Mouse (Mus musculus) monocyte, adult 5-6 weeks (primary cell): ENCODE results near the gene Rrp7a. TPM values are rescaled to one million over a fixed set of nuclear protein-coding genes. Genes with fewer than 3 reads are reported as not detected.
"Not testable (repeated sequence)": the region's sequence is repeated elsewhere in the genome, so short reads cannot be mapped to it uniquely, and the experiment has no call there.

ENCODE experiments used
- ATAC-seq: fragments of 153-309, 156-312 bp; replicated peaks from 2 replicates; pipeline ENCODE4 v1.8.0; 2017; ENCODE audit warnings: mild to moderate bottlenecking; ENCODE audit not compliant: low TSS enrichment, insufficient number of reproducible peaks, severe bottlenecking, poor library complexity, low FRiP score
- total RNA-seq: library from RNA; stranded (forward); fragments of 200-1000, 200-491, 200-594 nt; gene quantifications from 3 replicates; pipeline ENCODE4 v1.2.3, GENCODE M21; 2017

Gene Rrp7a
- total RNA-seq, 1 experiment from 2014 or later: 29.8 TPM

DNA sequence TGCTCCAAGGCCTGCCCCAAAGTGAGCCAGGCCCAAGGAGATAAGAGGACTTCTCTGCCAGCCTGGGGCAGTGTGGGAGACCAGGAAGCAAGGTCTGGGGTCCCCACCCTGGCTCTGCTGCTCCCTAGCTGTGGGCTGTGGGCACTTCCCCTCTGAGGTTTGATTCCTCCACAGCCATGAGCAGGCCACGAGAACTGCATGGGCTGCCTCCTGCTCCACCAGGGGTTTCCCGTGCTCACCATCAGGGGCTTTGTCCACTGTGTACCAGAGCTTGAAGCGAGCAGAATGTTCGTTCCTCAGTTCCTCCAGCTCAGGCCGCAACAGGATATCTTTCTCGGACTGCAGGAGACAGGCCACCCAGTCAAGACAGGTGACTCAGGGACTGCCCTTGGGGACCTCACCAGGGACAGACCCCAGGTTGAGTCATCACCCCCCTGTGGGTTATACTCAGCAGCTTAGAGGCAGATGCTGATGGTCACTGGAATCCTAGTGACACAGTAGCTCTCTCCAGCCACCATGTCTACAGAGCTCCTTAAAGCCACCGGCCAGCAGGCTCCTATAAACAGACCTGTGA is 36.1 kb upstream of the Rrp7a start:
- no peak for ATAC-seq

DNA sequence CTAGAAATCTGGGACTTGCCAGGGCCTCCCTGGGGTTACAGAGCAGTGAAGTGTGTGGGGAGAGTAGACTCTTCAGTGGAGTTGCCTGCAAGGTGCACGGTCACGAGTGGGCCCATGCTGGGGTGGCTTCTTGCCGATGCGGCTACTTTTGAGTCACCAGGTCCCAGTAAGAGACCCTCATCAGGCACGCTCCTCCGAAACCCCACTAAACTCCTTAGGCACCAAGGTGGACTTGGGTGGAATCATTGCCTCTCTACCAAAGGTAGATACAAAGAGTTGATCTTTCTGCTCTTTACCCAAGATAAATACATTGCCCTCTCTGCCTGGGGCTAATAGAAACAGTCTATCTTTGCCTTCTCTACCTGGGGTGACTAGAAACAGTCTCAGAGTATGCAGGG is 35.1 kb upstream of the Rrp7a start:
- no peak for ATAC-seq

DNA sequence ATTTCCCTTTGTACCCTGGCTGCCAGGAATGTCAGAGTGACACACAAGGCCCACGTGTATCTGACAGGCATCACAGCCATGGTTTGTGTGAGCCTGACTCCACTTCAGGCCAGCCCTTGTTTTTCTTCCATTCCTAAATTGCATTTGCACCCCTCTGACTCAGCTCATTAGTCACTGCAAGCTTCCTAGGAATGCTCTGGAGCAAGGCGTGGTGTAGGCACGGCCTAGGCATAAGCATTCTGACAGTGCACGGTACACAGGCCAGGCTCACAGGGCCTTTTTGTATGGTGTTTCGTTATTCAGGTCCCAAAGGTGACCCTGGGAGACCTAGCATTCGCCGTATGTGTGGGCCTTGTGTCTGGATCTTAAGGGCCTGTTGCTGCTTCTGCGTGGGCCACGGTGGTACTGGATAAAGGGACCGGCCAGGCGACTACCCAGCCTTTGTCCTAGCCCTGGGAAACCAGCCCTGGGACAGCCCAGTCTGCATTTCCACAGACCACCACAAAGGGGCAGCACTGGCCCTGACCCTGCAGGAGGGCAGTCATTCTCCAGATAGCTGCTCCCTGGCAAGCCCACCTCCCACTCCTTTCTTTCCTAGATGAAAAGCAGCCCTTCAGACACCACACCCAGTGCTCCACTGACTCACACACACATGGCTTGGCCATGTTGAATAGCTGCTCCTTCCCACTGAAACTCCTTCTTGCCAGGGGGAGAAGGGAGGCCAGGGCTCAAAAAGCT is 34.5 kb upstream of the Rrp7a start:
- ATAC-seq: peak; percentile 24; the same call in 1 of the 2 replicates

DNA sequence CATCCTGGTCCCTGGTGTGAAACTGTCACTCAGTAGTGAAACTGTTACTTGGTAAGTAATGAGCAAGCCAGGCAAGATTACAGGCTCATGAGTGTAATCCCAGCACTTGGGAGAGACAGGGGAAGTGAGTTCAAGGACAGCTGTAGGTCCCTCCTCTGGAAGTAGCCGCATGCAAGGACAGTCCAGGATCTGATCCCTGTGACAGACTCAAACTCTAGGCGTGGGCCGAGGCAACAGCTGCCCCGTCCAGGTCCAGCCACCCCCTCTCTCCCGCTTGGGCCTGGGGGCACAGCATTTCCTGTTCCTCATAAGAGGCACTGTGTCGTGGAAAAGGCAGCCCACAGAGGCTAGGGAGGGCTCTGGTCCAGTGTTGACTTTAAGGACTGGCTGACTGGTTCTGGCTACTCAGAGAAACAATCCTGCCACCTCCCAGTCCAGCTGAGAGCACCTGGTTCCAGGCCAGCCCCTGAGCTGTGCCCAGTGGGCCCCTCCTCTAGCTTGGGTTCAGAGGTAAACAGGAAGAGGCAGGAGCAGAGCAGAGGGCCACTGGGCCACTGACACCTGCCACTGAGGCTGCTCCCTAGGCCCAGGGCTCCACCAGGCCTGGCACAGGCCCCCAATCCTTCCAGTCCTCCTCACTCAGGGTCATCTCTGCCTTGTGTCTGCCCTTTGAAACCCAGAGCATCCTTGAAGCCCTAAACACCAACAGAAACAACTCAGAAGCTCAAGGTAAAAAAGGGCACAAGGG is 33.2 kb upstream of the Rrp7a start:
- no peak for ATAC-seq

DNA sequence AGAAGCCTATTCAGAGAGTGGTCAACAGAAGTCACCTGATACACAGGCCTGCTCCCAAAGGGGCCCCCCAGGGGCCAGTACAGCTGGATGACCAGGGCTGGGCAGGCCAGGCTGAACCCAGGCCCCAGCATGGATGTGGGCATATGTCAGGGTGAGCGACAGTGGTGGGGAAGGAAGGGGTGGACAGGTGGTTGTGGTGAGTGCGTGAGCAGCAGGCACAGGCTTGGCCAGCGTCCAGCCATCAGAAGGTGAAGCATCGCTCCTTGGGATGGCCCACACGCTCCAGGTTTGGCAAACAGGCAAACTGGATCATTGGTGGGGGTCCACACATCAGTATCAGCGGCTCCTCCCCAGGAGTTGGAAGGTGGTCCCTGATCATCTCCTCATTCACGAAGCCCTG is 31.7 kb upstream of the Rrp7a start:
- no peak for ATAC-seq

DNA sequence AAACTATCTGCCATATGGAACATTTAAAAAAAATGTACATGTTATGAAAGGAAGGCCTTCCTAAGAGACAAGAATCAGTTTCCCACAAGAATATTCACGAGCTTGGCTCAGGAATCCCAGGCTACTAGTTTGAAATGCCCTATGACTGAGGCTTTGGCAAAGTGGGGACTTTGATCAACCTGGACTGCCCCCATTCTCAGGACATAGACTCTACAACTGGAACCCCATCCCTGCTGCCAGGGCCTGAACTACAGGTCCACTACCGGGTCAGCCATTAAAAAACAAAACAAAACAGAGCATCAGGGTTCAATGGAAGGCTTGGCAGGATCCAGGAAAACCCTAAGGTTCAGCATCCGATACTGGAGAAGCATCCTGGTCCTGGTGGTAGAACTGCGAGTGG is 28.1 kb upstream of the Rrp7a start:
- no peak for ATAC-seq

DNA sequence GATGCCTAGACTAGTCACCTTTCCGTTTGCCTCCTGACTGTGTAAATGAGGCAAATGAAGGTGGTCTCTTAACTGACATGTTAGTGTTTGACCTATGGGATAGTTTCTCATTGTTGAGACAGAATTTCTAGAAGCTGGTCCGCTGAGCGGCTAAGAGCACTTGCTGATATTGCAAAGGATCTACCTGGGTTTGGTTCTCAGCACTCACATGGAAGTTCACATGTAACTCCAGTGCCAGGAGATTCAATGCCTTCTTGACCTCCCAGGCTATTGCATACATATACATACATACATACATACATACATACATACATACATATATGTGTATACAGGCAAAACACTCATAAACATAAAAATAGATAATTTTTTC is 27.5 kb upstream of the Rrp7a start:
- ATAC-seq: no peak

DNA sequence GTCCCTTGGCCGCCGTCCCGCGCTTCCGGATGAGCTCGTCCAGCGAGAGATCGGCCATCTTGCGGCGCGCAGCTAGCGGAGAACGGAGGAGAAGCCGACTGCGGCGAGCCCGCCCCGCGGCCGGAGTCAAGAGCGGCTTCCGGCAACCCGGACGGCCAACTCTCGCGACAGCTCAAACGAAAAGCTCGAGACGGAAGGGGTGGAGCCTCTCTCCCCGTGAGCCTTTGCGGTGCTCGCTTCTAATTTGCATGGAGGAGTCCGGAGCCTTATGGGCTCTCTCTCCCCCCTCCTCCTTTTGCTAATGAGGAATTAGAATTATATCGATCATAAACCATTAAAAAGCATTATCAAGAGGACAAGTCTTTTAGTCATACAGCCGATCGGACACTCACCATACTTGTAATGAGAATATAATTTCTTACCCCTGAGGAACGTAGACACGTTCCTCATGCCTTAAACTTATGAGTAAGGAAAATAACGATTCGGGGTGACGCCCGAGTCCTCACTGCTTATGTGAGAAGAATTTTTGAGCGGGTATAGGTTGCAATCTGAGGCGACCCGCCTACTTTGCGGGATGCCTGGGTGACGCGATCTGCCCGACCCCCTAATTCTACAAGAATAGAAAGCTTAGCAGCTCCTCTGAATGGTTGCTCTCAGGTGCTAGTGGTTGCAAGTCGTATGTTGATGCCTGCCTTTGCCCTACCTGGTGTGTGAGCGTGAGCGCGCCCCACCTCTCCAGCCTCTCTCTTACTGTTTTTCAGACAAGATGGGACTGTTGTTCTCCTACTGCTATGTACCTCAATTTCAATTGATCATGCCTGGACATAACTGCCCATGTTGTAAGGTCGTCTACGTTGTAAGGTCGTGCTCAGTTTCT is 26.8 kb upstream of the Rrp7a start, which contains the start of gene Poldip3:
Gene Poldip3, minus strand, starts transcription at position 189 of the 877 bp plus-strand sequence.
- peak; percentile 84 for ATAC-seq

DNA sequence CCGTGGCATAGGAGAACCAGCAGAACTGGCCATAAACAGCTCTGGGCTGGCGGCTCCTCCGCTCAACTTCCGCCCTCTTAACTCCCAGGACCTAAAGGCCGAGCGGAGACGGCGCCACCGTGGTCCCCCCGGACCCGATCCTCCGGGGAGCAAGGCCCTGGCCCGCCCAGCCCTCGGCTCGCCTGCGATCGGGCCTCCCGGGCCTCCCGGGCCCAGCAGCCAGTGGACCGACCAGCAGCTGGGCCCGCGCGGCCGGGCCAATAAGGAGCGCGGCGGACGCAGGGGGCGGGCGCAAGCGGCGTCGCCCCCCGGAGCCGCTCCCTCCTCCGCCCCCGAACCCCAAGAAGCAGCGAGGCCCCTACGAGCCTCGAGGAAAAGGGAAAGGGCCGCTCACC is 26.2 kb upstream of the Rrp7a start:
- ATAC-seq: peak; percentile 8; the same call in 1 of the 2 replicates

DNA sequence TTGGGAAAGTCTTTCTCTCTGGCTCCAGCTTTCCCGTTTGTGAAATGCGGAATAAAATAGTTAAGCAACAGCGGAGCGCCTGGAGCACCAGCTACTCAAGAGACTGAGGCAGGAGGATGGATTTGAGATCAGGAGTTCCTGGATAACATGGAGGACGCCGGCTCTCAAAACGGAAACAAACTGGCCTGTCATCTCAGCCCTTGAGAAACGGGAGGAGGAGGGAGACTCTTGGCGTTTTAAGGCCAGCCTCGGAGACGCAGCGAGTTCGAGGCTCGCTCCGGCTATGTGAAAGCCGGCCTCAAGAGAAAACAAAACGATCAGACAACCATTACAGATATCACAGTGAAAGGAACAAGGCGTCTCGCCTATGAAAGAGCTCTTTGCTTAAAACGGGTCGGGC is 25.8 kb upstream of the Rrp7a start:
- ATAC-seq: no peak

DNA sequence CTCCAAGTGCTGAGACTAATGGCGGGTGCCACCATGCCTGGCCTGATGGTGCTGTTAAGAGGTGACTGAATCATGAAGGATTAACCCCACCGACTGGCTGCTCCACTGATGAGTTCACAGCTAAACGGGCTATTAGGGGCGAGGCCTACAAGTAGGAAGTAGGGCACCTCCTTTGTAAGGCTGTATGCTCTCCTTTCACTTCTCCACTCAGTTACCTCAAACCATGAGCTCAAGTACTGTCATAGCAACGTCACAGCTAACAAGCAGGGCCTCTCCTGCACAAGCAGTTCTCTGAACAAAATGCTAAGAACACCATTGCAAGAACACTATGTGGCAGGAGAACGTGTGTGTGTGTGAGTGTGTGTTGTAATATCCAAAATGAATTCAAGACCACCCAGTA is 22.9 kb upstream of the Rrp7a start:
- peak; percentile 45 for ATAC-seq

DNA sequence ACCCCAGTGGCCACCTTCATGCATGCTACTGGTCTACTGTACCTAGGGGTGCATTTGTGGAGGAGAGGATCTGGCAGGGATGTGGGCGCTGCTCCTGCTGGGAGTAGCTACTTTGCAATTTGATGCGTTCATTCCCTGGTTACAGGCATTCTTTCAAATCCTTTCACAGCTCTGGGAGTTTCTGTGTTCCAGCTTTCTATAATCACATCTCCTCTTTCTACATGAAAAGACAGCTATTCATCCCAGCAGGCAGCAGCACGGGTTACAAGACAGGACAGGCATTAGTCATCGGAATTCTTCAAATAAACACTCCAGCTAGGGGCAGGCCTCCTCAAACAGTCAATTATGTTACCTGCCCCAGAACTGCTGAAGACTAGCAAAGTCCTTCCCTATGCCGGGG is 20.3 kb upstream of the Rrp7a start:
- ATAC-seq: no peak

DNA sequence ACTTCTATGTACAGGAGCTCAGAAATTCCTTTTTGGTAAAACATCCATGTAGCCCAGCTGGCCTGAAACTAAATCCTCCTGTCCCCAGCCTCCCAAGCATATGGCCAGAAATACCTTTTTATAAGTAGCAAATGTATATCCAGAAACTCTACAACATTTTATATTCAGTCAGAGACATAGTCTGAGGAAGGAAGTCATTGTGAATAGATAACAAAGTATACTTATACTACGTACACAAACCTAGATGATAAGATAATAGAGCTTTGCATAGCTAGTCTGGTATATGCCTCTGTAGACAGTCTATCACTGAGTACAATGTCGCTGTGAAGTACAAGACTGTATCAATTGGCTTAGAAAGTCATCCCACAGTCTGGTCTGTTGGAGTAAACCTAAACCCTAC is 13.1 kb upstream of the Rrp7a start:
- ATAC-seq: no peak

DNA sequence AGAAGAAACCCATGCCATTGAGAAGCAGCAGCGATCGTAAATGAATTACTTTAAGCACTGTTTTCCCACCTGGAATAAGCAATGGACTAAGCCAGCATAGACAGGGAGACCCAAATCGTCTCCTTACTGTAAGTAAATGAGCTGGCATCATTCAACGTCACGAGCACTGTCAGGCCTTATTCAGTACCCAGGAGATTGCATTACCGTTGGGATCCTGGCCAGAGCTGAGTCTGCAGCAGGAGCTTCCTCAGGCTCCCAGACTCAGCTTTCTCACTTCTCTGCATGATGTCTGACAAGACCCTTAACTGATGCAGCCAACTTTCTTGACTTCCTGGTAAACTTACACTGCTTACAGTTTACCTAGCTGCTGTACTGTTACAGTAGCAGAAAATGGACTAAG is 12.1 kb upstream of the Rrp7a start:
- no peak for ATAC-seq

DNA sequence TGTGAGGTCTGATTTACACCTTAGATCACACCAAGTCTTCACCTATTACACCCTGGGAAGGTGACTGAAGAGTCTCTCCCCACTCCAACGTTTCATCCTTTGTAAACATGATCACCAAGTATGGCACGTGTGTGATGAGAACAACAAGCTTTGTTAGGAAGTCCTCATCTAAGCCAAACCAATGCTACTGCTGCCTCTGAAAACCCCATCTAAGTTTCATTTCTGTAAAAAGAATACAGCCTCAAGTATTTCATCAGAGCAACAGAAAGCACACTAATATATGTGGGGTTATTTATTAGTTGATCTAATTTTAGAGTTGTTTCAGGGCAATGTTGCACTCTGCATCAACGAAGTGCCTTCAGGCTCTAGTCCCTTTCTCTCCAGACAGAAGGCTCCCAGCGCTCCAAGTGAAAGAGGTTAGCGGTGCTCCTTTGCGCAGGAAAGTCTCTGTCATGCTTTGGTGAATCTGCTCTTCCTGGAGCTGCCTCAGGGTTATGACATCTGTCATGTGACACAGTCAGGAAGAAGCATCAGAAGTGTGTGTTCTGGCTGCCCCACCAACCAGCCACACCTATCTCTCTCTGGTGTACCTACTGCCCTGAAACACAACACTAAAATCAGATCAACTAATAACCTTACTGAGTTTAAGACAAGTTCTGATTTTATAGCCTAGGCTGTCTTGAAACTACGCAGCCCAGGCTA is 7.1 kb upstream of the Rrp7a start:
- ATAC-seq: 0 out of 2 replicates have a peak, but pooled peaks have one; percentile 24

DNA sequence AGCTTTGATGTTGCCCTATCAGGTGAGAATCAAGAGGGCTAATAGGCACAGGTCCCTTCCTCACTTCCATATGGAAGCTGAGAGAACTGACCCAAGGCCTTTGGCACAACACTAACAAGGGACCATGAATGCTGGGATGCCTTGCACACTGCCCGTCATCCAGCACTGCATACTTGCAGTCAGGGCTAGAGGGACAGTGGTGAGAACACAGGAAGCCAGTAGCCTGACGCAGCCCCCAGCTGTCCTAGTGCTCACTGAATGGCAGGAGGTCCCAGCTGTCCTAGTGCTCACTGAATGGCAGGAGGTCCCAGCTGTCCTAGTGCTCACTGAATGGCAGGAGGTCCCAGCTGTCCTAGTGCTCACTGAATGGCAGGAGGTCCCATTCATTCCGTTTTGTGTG is 4.4 kb upstream of the Rrp7a start:
- not testable (repeated sequence) for ATAC-seq

DNA sequence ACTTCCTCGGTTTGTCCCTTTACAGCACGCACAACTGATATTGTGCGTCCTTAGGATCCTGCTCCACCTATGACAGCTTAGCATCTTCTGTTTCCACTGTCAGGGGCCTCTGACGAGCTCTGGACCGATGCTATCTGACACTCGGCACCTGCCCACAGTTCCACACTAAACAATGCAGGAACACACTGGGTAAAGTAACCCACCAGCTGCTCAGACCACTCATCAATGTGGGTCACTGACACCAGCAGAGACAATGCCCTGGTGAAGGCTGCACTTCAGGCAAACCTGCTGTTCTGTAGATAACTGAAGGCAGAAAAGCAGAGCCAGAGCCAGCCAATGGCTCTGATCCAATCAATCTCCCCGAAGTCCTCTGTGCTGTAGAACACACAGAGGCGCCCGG is 4.0 kb upstream of the Rrp7a start:
- no peak for ATAC-seq

DNA sequence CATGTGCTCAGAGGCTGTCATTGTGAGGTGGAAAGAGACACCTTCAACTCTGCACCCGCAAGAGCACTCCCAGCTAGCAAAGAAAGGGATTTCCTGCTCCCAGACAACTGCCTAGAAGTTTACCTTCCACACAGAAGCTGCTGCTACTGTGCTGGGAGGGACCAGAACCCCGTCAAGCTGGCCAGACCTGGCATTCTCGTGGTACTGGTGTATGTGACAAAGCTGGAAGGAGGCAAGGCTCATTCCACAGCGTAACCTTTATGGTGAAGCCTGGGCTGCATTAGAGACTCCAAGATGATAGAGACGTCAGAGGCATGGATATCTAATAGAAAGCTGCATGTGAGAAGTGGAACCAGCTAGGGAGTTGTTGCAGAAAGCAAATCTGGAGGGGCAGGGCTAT is 2.0 kb upstream of the Rrp7a start:
- no peak for ATAC-seq
